Mouse (Mus musculus) forebrain, embryonic 13.5 days (tissue): ENCODE measurements at regions not wholly inside any gene's neighbourhood (a gene's known extent, or its start where the extent isn't known, plus 50 kb on each side); places are given as distances from the start of the nearest gene placed in this dataset.
"Not testable (repeated sequence)": the region's sequence is repeated elsewhere in the genome, so short reads cannot be mapped to it uniquely, and the experiment has no call there.

ENCODE experiments used
- ATAC-seq: fragments of 200-750 bp; cut with Nextera tagmentation; 2 replicates; pipeline ENCODE4 v1.8.0; 2017
- H3K27ac ChIP-seq: fragments of 300-500 bp; sonication (generic); 2 replicates; pipeline ENCODE4 v1.5.1; 2015; ENCODE audit warnings: inconsistent platforms, mild to moderate bottlenecking, moderate library complexity
- H3K27me3 ChIP-seq: fragments of 300-500 bp; sonication (generic); 2 replicates; pipeline ENCODE4 v1.6.1; 2015; ENCODE audit warnings: mild to moderate bottlenecking, inconsistent platforms
- H3K36me3 ChIP-seq: fragments of 300-500 bp; sonication (generic); 2 replicates; pipeline ENCODE4 v1.6.1; 2015; ENCODE audit warnings: mild to moderate bottlenecking, inconsistent platforms; ENCODE audit not compliant: poor library complexity, severe bottlenecking
- H3K4me1 ChIP-seq: fragments of 300-500 bp; sonication (generic); 2 replicates; pipeline ENCODE4 v1.6.1; 2015; ENCODE audit warnings: inconsistent platforms
- H3K4me2 ChIP-seq: fragments of 300-500 bp; sonication (generic); 2 replicates; pipeline ENCODE4 v1.6.1; 2015; ENCODE audit warnings: inconsistent platforms, mild to moderate bottlenecking, moderate library complexity
- H3K4me3 ChIP-seq: fragments of 300-500 bp; sonication (generic); 2 replicates; pipeline ENCODE4 v1.5.1; 2015; ENCODE audit warnings: mild to moderate bottlenecking, inconsistent platforms
- H3K9ac ChIP-seq: fragments of 300-500 bp; sonication (generic); 2 replicates; pipeline ENCODE4 v1.6.1; 2015; ENCODE audit warnings: mild to moderate bottlenecking, inconsistent platforms
- H3K9me3 ChIP-seq: fragments of 300-500 bp; sonication (generic); replicated peaks from 2 replicates; pipeline ENCODE4 v1.6.1; 2016; ENCODE audit warnings: inconsistent platforms
- WGBS: fragments of 180-500 bp; shearing (Covaris S2); methylation state at CpG from one replicate; pipeline ENCODE4 v1.1.7; 2015; 5-methylcytosine and 5-hydroxymethylcytosine counted together

- H3K36me3 ChIP-seq, result no peaks in the 10 kb centered on the region
- H3K4me2 ChIP-seq, result no peak overlapping the region
- H3K9ac ChIP-seq, result no peak overlapping the region
- no peaks in the 10 kb centered on the region for H3K27me3 ChIP-seq
- 16% methylated on average over 3 of the region's 3 CpGs for WGBS
- H3K4me1 ChIP-seq, result 0 out of 2 replicates have a peak, but pooled peaks cover 3% of the 10 kb centered on the region
- no peak overlapping the region for H3K27ac ChIP-seq
- H3K9me3 ChIP-seq, result no peaks in the 10 kb centered on the region
- no peak overlapping the region for H3K4me3 ChIP-seq
- 0 out of 2 replicates have a peak, but pooled peaks have one; percentile 16 for ATAC-seq
These were observed 447.7 kb downstream of the Dad1 start for GRCm38 (mm10) chr14:53806231-53806630.

- Histone ChIP-seq H3K4me3 (no peak overlapping the region), H3K4me1 (0 out of 2 replicates have a peak, but pooled peaks cover 3% of the 10 kb centered on the region), H3K36me3 (no peaks in the 10 kb centered on the region), H3K4me2 (peak overlapping the region; percentile 42), H3K27ac (no peak overlapping the region), H3K9ac (no peak overlapping the region), H3K9me3 (no peaks in the 10 kb centered on the region), H3K27me3 (no peaks in the 10 kb centered on the region)
- 28% methylated on average over 17 of the region's 17 CpGs for WGBS
- ATAC-seq, result peak; percentile 84
These were observed 449.9 kb downstream of the Dad1 start for GRCm38 (mm10) chr14:53803698-53804620.

DNA sequence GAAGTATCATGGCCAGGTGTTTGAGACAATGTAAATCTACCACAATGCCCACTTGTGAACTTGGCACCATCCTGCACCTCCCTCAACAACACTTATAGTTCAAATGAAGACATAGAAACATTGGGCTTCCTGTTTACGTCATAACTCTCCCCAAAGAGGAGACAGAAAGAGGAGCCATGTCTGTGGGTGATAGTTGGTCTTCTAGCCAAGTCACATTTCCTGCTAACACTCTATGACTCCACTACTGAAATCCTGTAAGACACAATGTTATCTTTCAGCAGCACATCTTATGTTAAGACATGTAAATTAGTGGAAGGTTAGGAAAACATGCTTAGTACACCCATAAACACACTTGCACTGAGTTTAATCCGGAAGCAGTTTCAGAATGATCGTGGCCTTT lies 451.4 kb downstream of the Dad1 start:
- H3K9ac ChIP-seq, result no peak overlapping the region
- no peaks in the 10 kb centered on the region for H3K36me3 ChIP-seq
- H3K27me3 ChIP-seq, result no peaks in the 10 kb centered on the region
- no peak overlapping the region for H3K4me2 ChIP-seq
- H3K27ac ChIP-seq, result no peak overlapping the region
- H3K4me3 ChIP-seq, result no peak overlapping the region
- 0 out of 2 replicates have a peak, but pooled peaks cover 3% of the 10 kb centered on the region for H3K4me1 ChIP-seq
- no peak for ATAC-seq
- WGBS, result 91% methylated on average over 3 of the region's 3 CpGs
- no peaks in the 10 kb centered on the region; the same call in 1 of the 2 replicates for H3K9me3 ChIP-seq

DNA sequence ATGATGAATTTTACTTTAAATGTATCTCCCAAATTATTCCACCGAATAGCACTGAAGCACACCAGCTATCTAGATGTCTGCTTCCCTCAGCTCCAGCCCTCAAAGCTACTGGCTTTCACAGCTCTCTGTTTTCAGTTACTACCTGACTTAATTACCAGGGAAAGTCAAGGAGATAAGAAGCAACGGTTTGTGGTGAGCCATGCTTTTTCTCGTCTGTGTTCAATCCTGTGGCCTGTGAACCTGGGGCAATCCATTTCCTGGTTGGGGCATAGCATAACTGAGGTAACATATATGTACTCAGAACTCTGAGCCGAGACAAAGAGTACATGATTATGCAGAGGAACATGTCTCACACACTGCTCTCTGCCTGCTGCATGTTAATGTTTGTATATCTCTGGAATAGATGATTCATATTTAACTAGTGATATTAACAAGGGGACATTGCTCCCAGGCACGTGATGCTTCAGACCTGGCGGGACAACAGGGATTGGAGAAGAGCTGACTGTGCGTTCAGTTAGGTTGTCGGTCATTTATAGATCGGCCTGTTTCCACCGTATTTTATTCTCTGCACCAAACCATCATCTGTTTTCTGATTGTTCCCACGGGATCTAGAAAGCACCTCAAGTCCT lies 453.3 kb downstream of the Dad1 start:
- Histone ChIP-seq H3K4me3 (no peak overlapping the region), H3K4me2 (no peak overlapping the region), H3K36me3 (no peaks in the 10 kb centered on the region), H3K27ac (no peak overlapping the region), H3K4me1 (0 out of 2 replicates have a peak, but pooled peaks cover 3% of the 10 kb centered on the region), H3K27me3 (no peaks in the 10 kb centered on the region), H3K9ac (no peak overlapping the region), H3K9me3 (no peaks in the 10 kb centered on the region; the same call in 1 of the 2 replicates)
- WGBS, result 90% methylated on average over 11 of the region's 11 CpGs
- no peak for ATAC-seq

- not testable (repeated sequence) for H3K27me3 ChIP-seq, ATAC-seq, H3K9me3 ChIP-seq, H3K4me1 ChIP-seq, H3K36me3 ChIP-seq, H3K27ac ChIP-seq, H3K4me2 ChIP-seq, H3K9ac ChIP-seq, H3K4me3 ChIP-seq
- 76% methylated on average over 1 of the region's 1 CpGs for WGBS
These were observed 458.7 kb downstream of the Dad1 start for GRCm38 (mm10) chr14:53795160-53795559.

DNA sequence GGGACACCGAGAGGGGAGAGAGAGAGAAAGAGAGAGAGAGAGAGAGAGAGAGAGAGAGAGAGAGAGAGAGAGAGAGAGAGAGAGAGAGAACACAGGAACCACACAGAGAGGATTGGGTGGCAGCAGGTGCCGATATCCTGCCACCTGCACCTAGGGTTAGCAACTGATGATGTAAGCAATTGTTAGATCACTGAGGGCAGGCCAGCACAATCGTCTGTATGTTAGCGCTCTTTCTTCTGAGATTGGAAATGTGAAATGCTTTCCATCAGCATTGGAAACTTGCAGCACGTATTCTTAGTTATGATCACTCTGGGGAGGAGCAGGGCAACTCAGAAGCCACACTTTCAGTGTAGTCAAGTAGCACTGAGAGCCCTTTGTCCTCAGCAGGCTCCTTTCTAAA lies 459.4 kb downstream of the Dad1 start:
- 87% methylated on average over 5 of the region's 5 CpGs for WGBS
- Histone ChIP-seq H3K27me3 (no peaks in the 10 kb centered on the region), H3K4me1 (no peaks in the 10 kb centered on the region), H3K9ac (no peak overlapping the region), H3K4me2 (no peak overlapping the region), H3K9me3 (no peaks in the 10 kb centered on the region; the same call in 1 of the 2 replicates), H3K4me3 (no peak overlapping the region), H3K36me3 (no peaks in the 10 kb centered on the region), H3K27ac (no peak overlapping the region)
- no peak for ATAC-seq

- not testable (repeated sequence) for H3K9ac ChIP-seq, ATAC-seq, H3K4me2 ChIP-seq, H3K4me3 ChIP-seq, H3K27me3 ChIP-seq, H3K9me3 ChIP-seq, H3K4me1 ChIP-seq, H3K36me3 ChIP-seq, H3K27ac ChIP-seq
- 74% methylated on average over 1 of the region's 1 CpGs for WGBS
These were observed 461.5 kb downstream of the Dad1 start for GRCm38 (mm10) chr14:53792432-53792831.

DNA sequence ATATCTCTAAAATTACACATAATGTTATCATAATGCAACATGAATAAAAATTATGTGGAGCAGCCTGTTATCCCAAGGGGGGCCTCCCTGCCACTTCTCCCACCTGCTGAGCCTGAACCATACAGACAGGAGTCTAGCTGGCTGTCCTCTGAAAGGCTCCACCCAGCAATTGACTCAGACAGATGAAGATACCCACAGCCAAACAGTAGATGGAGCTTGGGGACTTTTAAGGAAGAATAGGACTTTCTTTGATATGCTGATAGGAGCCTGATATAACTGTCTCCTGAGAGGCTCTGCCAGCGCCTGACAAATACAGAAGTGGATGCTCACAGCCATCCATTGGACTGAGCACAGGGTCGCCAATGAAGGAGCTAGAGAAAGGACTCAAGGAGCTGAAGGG lies 468.4 kb downstream of the Dad1 start:
- H3K27ac ChIP-seq, H3K4me3 ChIP-seq, H3K4me1 ChIP-seq, ATAC-seq, H3K36me3 ChIP-seq, H3K9ac ChIP-seq, H3K27me3 ChIP-seq, H3K9me3 ChIP-seq, H3K4me2 ChIP-seq: not testable (repeated sequence)
- WGBS, result 84% methylated on average over 2 of the region's 2 CpGs

DNA sequence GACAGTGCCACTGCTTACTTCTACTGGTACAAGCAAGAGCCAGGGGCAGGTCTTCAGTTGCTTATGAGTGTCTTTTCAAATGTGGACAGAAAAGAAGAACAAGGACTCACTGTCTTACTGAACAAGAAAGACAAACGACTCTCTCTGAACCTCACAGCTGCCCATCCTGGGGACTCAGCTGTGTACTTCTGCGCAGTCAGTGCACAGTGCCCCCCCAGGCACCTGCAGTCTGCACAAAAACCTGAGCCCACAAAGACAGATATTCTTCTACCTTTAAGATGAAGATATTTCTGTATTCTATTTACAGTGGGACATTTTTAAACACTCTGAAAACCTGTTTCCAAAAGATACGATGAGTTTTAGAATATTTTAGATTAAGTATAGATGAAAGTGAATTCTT lies 476.5 kb downstream of the Dad1 start:
- Histone ChIP-seq H3K27me3 (no peaks in the 10 kb centered on the region), H3K4me1 (no peaks in the 10 kb centered on the region), H3K4me2 (no peak overlapping the region), H3K36me3 (no peaks in the 10 kb centered on the region), H3K9me3 (no peaks in the 10 kb centered on the region), H3K4me3 (no peak overlapping the region), H3K27ac (no peak overlapping the region), H3K9ac (no peak overlapping the region)
- WGBS, result 75% methylated on average over 3 of the region's 3 CpGs
- ATAC-seq, result no peak

DNA sequence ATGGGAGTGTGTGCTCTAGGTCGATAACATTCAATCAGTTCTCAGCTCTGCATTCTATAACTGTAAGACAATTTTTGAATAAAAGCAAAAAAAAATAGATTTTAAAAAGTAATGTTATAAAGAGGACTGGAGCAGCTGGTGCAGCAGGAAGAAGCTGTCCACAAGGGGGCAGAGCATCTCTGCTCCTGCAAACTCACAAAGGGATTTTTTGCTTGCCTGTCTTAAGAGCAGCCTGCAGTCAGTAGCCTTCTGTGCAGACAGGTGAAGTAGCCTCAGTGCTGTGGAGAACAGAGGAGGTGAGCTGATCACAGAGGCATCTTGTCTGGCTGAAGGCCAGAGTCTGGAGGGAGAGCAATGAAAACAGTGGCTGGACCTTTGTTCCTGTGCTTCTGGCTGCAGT lies 477.2 kb downstream of the Dad1 start:
- ATAC-seq, result peak; percentile 74
- 62% methylated on average over 1 of the region's 1 CpGs for WGBS

DNA sequence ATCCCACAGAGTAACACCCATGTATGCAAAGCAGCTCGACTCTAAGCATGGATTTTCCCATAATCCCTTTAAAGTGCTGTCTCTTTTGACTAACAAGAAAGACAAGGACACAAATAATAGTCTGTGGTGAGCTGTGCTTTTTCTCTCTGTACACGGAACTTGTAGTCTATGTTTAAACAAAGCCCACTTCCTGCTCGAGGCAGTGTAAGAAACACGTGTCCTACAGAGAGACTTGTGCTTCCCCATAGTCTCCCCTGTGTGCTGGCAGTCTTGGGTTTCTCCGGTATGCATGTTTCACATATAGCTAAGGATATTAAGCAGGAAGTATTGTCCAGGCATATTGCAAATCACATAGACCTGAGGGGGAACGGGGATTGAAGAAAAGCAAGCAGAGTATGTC lies 487.4 kb downstream of the Dad1 start:
- WGBS, result 72% methylated on average over 6 of the region's 6 CpGs
- H3K36me3 ChIP-seq, H3K4me1 ChIP-seq, H3K9ac ChIP-seq, H3K4me3 ChIP-seq, H3K27me3 ChIP-seq, H3K27ac ChIP-seq, ATAC-seq, H3K9me3 ChIP-seq, H3K4me2 ChIP-seq: not testable (repeated sequence)

More for the DNA sequence above, 477.2 kb downstream of the Dad1 start:
- H3K9ac ChIP-seq, H3K9me3 ChIP-seq, H3K27ac ChIP-seq, H3K36me3 ChIP-seq, H3K4me3 ChIP-seq, H3K27me3 ChIP-seq, H3K4me2 ChIP-seq, H3K4me1 ChIP-seq: not testable (repeated sequence)

GRCm38 (mm10) chr14:53765918-53766317 lies 488.0 kb downstream of the Dad1 start:
- ATAC-seq, H3K36me3 ChIP-seq, H3K4me3 ChIP-seq, H3K4me2 ChIP-seq, H3K9ac ChIP-seq, H3K27me3 ChIP-seq, H3K27ac ChIP-seq, H3K4me1 ChIP-seq, H3K9me3 ChIP-seq: not testable (repeated sequence)
- 83% methylated on average over 1 of the region's 1 CpGs for WGBS
